Mouse (Mus musculus) CH12F3 (cell line): Measurements from ENCODE around the gene Arhgap45.

Experiments used
- in situ Hi-C: fragments of 300-500 bp; cut with MboI; formaldehyde crosslinking; loops from 2 replicates; pipeline ENCODE4 v1.14.3; 2020; ENCODE audit warnings: low sequenced_read_pairs

Gene Arhgap45

GRCm38 (mm10) chr10:79986232-79986878 is 30.1 kb upstream of the Arhgap45 start:
- in situ Hi-C loops = loop anchor here (10.0 kb wide), 1 partner anchor 158 kb away; the partner anchor contains the start of genes Cbarp and Midn

- in situ Hi-C loops = loop anchor here (10.0 kb wide), 1 partner anchor 158 kb away; the partner anchor contains the start of genes Cbarp and Midn
Observed at GRCm38 (mm10) chr10:79986963-79987362, 29.5 kb upstream of the Arhgap45 start.

GRCm38 (mm10) chr10:79987771-79988505 is 28.5 kb upstream of the Arhgap45 start:
- in situ Hi-C loops = loop anchor here (10.0 kb wide), 1 partner anchor 157 kb away; the partner anchor contains the start of genes Cbarp and Midn

GRCm38 (mm10) chr10:79988506-79989271 is 27.8 kb upstream of the Arhgap45 start, which contains the start of gene Cnn2:
Gene Cnn2 (plus strand): TSS chr10:79988584.
- in situ Hi-C loops = loop anchor here (10.0 kb wide), 1 partner anchor 156 kb away; the partner anchor contains the start of genes Cbarp and Midn

GRCm38 (mm10) chr10:79989272-79989786 is 27.1 kb upstream of the Arhgap45 start:
- in situ Hi-C loops = loop anchor here (10.0 kb wide), 1 partner anchor 155 kb away; the partner anchor contains the start of genes Cbarp and Midn

- in situ Hi-C loops = loop anchor here (10.0 kb wide), 1 partner anchor 155 kb away; the partner anchor contains the start of genes Cbarp and Midn
Observed at GRCm38 (mm10) chr10:79989870-79990269, 26.6 kb upstream of the Arhgap45 start.

GRCm38 (mm10) chr10:79991099-79991498 is 25.4 kb upstream of the Arhgap45 start:
- in situ Hi-C loops = no loop called here

GRCm38 (mm10) chr10:79991548-79991947 is 24.9 kb upstream of the Arhgap45 start:
- in situ Hi-C loops = no loop called here

- in situ Hi-C loops = no loop called here
Observed at GRCm38 (mm10) chr10:79994397-79995115, 21.9 kb upstream of the Arhgap45 start.

GRCm38 (mm10) chr10:79995636-79996035 is 20.8 kb upstream of the Arhgap45 start:
- in situ Hi-C loops = no loop called here

GRCm38 (mm10) chr10:79996272-79997033 is 20.0 kb upstream of the Arhgap45 start, which contains the start of gene Abca7:
Gene Abca7 (plus strand): TSS chr10:79996494.
- in situ Hi-C loops = no loop called here

GRCm38 (mm10) chr10:79997034-79997760 is 19.3 kb upstream of the Arhgap45 start:
- in situ Hi-C loops = no loop called here

GRCm38 (mm10) chr10:79997819-79998218 is 18.6 kb upstream of the Arhgap45 start:
- in situ Hi-C loops = no loop called here

GRCm38 (mm10) chr10:80001945-80002344 is 14.5 kb upstream of the Arhgap45 start:
- in situ Hi-C loops = no loop called here

GRCm38 (mm10) chr10:80002829-80003228 is 13.6 kb upstream of the Arhgap45 start:
- in situ Hi-C loops = no loop called here

GRCm38 (mm10) chr10:80003374-80004232 is 12.8 kb upstream of the Arhgap45 start:
- in situ Hi-C loops = no loop called here

GRCm38 (mm10) chr10:80004233-80004705 is 12.2 kb upstream of the Arhgap45 start:
- in situ Hi-C loops = no loop called here
